Mouse (Mus musculus) megakaryocyte, embryonic 14.5 days (primary cell): ENCODE measurements around the gene Gm10800.
"Not testable (repeated sequence)": the region's sequence is repeated elsewhere in the genome, so short reads cannot be mapped to it uniquely, and the experiment has no call there.

Source experiments
- FLI1 ChIP-seq: IDR thresholded peaks from 2 replicates; pipeline ENCODE4 v1.6.1; 2012; ENCODE audit warnings: low read length, inconsistent platforms, mixed read lengths
- GATA1 ChIP-seq: IDR thresholded peaks from 3 replicates; pipeline ENCODE4 v1.6.1; 2012; ENCODE audit warnings: mixed read lengths, low read length, inconsistent platforms, borderline replicate concordance

- not testable (repeated sequence) for TF ChIP-seq GATA1, FLI1
Observed at GRCm38 (mm10) chr2:98661937-98662336, 5.2 kb downstream of the Gm10800 start, which contains the start of gene Gm10801.
